Mouse (Mus musculus): Measurements from ENCODE around the gene Aff4.

GRCm38 (mm10) chr11:53345328-53345727, 5.3 kb upstream of the Aff4 start:
- TF ChIP-seq CTCF (IDR thresholded peaks at IDR 0.05; ENCODE audit: low read depth), result no peak
- no peak for TF ChIP-seq EP300 (IDR thresholded peaks at IDR 0.05; ENCODE audit: low read depth)
